In genomic region chr1:164307922-164308321, GRCm38 (mm10) we compare ENCODE assay signal across 8 mouse cellular contexts. TPM values are rescaled to one million over a fixed set of nuclear protein-coding genes. Genes with fewer than 3 reads are reported as not detected.
DNase-seq lines count a peak whose midpoint lies in the region; ATAC-seq and TF ChIP-seq lines count a peak whose summit lies in the region.

No protein-coding gene starts in this region.

- peak overlapping the region; percentile 93 for H3K4me3 ChIP-seq in heart, adult 2 months
- peak overlapping the region; percentile 76 to 90 (median 85) for H3K4me3 ChIP-seq in CH12.LX (replicated peaks in 1 of 3; ENCODE audit: low read depth in 2 of 3, low read length in 2 of 3, poor library complexity in 1 of 3)
- H3K4me3 ChIP-seq in forebrain, embryonic 11.5 days (ENCODE audit: low read depth, low read length) = peak overlapping the region; percentile 70
- peak overlapping the region; percentile 82 for H3K4me3 ChIP-seq in liver, embryonic 15.5 days (replicated peaks)

- intact Hi-C loops in heart, adult 2 months (cut with DNase I) = loop anchor here (1.0 to 5.0 kb wide), 3 partner anchors 33 to 316 kb away; partner anchors contain the start of genes BC055324, Ccdc181, Mettl18 and Slc19a2
- intact Hi-C loops in heart, postnatal 25 days (cut with DNase I) = no loop called here

- H3K4me2 ChIP-seq in CH12.LX (ENCODE audit: insufficient read depth, low read depth, poor library complexity, severe bottlenecking) = peak overlapping the region; percentile 85
- H3K4me2 ChIP-seq in forebrain, embryonic 11.5 days (ENCODE audit: low read depth, low read length, severe bottlenecking) = peak overlapping the region; percentile 69
- peak overlapping the region; percentile 89 for H3K4me2 ChIP-seq in liver, embryonic 15.5 days

- H3K9ac ChIP-seq in heart, adult 2 months (ENCODE audit: low read depth, low read length) = 0 out of 2 replicates have a peak overlapping the region, but pooled peaks have one; percentile 7
- peak overlapping the region; percentile 91 for H3K9ac ChIP-seq in CH12.LX (ENCODE audit: insufficient read depth, low read depth)
- peak overlapping the region; percentile 59 for H3K9ac ChIP-seq in forebrain, embryonic 11.5 days (ENCODE audit: low read length)
- peak overlapping the region; percentile 61 for H3K9ac ChIP-seq in liver, embryonic 15.5 days

- H3K4me1 ChIP-seq in heart, adult 2 months (ENCODE audit: control insufficient read depth, insufficient read depth, low read length) = no peaks in the 10 kb centered on the region
- H3K4me1 ChIP-seq in CH12.LX (ENCODE audit: control insufficient read depth in 1 of 2, insufficient read depth in 2 of 2) = peaks cover 0 to 21% of the 10 kb centered on the region in 2 experiments; a peak in 2 of 4 replicates
- peaks cover 3% of the 10 kb centered on the region; the same call in 1 of the 2 replicates for H3K4me1 ChIP-seq in forebrain, embryonic 11.5 days (replicated peaks; ENCODE audit: control insufficient read depth, insufficient read depth, low read length)
- H3K4me1 ChIP-seq in liver, embryonic 15.5 days (replicated peaks) = peaks cover 24% of the 10 kb centered on the region

- TF ChIP-seq EP300 in heart, adult 2 months (IDR thresholded peaks at IDR 0.05; ENCODE audit: insufficient read depth, low read depth, low read length) = no peak
- no peak for TF ChIP-seq EP300 in CH12.LX (IDR thresholded peaks at IDR 0.05; ENCODE audit: low read length)

- no peaks in the 10 kb centered on the region for H3K79me2 ChIP-seq in heart, adult 2 months (replicated peaks; ENCODE audit: control insufficient read depth, insufficient read depth, low read length)
- H3K79me2 ChIP-seq in CH12.LX (replicated peaks; ENCODE audit: control insufficient read depth, extremely low read depth, insufficient read depth, poor library complexity, severe bottlenecking) = peaks cover 9% of the 10 kb centered on the region

- dilution Hi-C loops in CH12.LX (cut with MboI; ENCODE audit: extremely low pct_ligation_motif_present, extremely low pct_unique_long_range_greater_than_20kb, low sequenced_read_pairs) = no loop called here

- H3K9me3 ChIP-seq in CH12.LX (replicated peaks; ENCODE audit: low read length) = no peaks in the 10 kb centered on the region
- no peaks in the 10 kb centered on the region for H3K9me3 ChIP-seq in forebrain, embryonic 11.5 days (ENCODE audit: control insufficient read depth, low read length)
- H3K9me3 ChIP-seq in liver, embryonic 15.5 days (replicated peaks) = no peaks in the 10 kb centered on the region

- no peak for DNase-seq in heart, adult 2 months
- DNase-seq in heart, postnatal 25 days (ENCODE audit: low spot score) = no peak
- peak; percentile 15 for DNase-seq in CH12.LX (ENCODE audit: extremely low read depth)
- no peak for DNase-seq in forebrain, embryonic 11.5 days (ENCODE audit: low spot score)
- DNase-seq in right cerebral cortex, adult 18-20 months = no peak
- no peak for DNase-seq in cerebellum, adult 11-12 months
- DNase-seq in embryo, embryonic 10.5 days (ENCODE audit: low spot score) = no peak

- peaks cover 2% of the 10 kb centered on the region for H3K36me3 ChIP-seq in heart, adult 2 months (ENCODE audit: control insufficient read depth, insufficient read depth, low read length)
- peaks cover 5 to 35% of the 10 kb centered on the region in 2 experiments for H3K36me3 ChIP-seq in CH12.LX (replicated peaks in 1 of 2; ENCODE audit: control insufficient read depth in 1 of 2, insufficient read depth in 1 of 2, low read length in 1 of 2)
- H3K36me3 ChIP-seq in forebrain, embryonic 11.5 days (ENCODE audit: control insufficient read depth, insufficient read depth, low read length) = no peaks in the 10 kb centered on the region; the same call in 1 of the 2 replicates
- peaks cover 3% of the 10 kb centered on the region; the same call in 1 of the 2 replicates for H3K36me3 ChIP-seq in liver, embryonic 15.5 days (replicated peaks)

- WGBS in heart, adult 2 months = 9% methylated on average over 10 of the region's 10 CpGs
- 12% methylated on average over 10 of the region's 10 CpGs for WGBS in forebrain, embryonic 11.5 days
- WGBS in liver, embryonic 15.5 days (ENCODE audit: insufficient replicate concordance) = 8% methylated on average over 10 of the region's 10 CpGs

- peak; percentile 11; the same call in 1 of the 2 replicates for ATAC-seq in forebrain, embryonic 11.5 days (replicated peaks; ENCODE audit: low FRiP score)
- ATAC-seq in liver, embryonic 15.5 days (ENCODE audit: insufficient read depth) = no peak

- H3K27ac ChIP-seq in heart, adult 2 months = peak overlapping the region; percentile 38
- no peak overlapping the region for H3K27ac ChIP-seq in CH12.LX (ENCODE audit: insufficient read depth, low read depth)
- H3K27ac ChIP-seq in forebrain, embryonic 11.5 days (ENCODE audit: low read depth, low read length) = no peak overlapping the region
- no peak overlapping the region; the same call in 1 of the 2 replicates for H3K27ac ChIP-seq in liver, embryonic 15.5 days (replicated peaks)

- H3K27me3 ChIP-seq in heart, adult 2 months (ENCODE audit: control insufficient read depth, insufficient read depth, low read length) = no peaks in the 10 kb centered on the region
- H3K27me3 ChIP-seq in CH12.LX (replicated peaks) = no peaks in the 10 kb centered on the region
- H3K27me3 ChIP-seq in forebrain, embryonic 11.5 days (ENCODE audit: control insufficient read depth, insufficient read depth, low read length) = no peaks in the 10 kb centered on the region
- H3K27me3 ChIP-seq in liver, embryonic 15.5 days = no peaks in the 10 kb centered on the region

- in situ Hi-C loops in CH12.LX (cut with MboI; ENCODE audit: low pct_ligation_motif_present, low pct_unique_long_range_greater_than_20kb, low sequenced_read_pairs) = loop anchor here (25.0 kb wide), 1 partner anchor 804 kb away; no protein-coding TSS in a partner anchor

- no peak for TF ChIP-seq CTCF in heart, adult 2 months (IDR thresholded peaks at IDR 0.05)
- no peak for TF ChIP-seq CTCF in CH12.LX (conservative IDR thresholded peaks at IDR 0.05 in 1 of 2, IDR thresholded peaks at IDR 0.05 in 1 of 2; ENCODE audit: low read depth in 2 of 2, low read length in 2 of 2)

- TF ChIP-seq RAD21 in CH12.LX (IDR thresholded peaks at IDR 0.05; ENCODE audit: low read depth, low read length) = no peak

- no peak for TF ChIP-seq POLR2A in heart, adult 2 months (IDR thresholded peaks at IDR 0.05; ENCODE audit: insufficient read depth, low read depth, low read length)
- TF ChIP-seq POLR2A in CH12.LX (IDR thresholded peaks at IDR 0.05; ENCODE audit: low read depth, low read length) = no peak

TF ChIP-seq in CH12.LX, 34 proteins besides CTCF, POLR2A, EP300 and RAD21:
- TF ChIP-seq JUN (IDR thresholded peaks at IDR 0.05; ENCODE audit: insufficient read depth, low read depth, low read length) (no peak), NELFE (IDR thresholded peaks at IDR 0.05; ENCODE audit: low read depth, low read length) (0 out of 2 replicates have a peak, but pooled peaks have one; percentile 3)

RNA-seq across cellular contexts. Expression of gene Blzf1, which starts 0.6 kb away (rescaled TPM):
- total RNA-seq in heart, adult 2 months (2021) = 10 to 100 TPM; 23.1 to 23.6 TPM
- polyA plus RNA-seq in heart, adult 2 months (2012; rRNA removed) = 4.7 and 10.2 TPM in 2 replicates
- 10 to 100 TPM; 23.6 to 24.6 TPM for total RNA-seq in heart, postnatal 25 days (2021)
- total RNA-seq in CH12.LX (2012; rRNA removed) (13.7 and 17.5 TPM in 2 replicates), CH12.LX (2014; rRNA removed) (21.9 and 22.2 TPM in 2 replicates)
- polyA plus RNA-seq in CH12.LX (2012; ENCODE audit: insufficient read length, low read depth) = 18.8 and 24.7 TPM in 2 replicates
- 24.4 and 26.9 TPM in 2 replicates for polyA plus RNA-seq in forebrain, embryonic 11.5 days (2014; fragmentation: Nextera tagmentation; extraction: Ambion mirVana)
- 8.8 and 9.2 TPM in 2 replicates for polyA plus RNA-seq in liver, embryonic 15.5 days (2015; fragmentation: Nextera tagmentation; extraction: Ambion mirVana)

RNA-seq across cellular contexts. Expression of gene Nme7, which starts 4.0 kb away (rescaled TPM):
- total RNA-seq in heart, adult 2 months (2021) = 1 to 10 TPM; 3.6 to 3.7 TPM
- polyA plus RNA-seq in heart, adult 2 months (2012; rRNA removed) = 2.1 and 3.0 TPM in 2 replicates
- 1 to 10 TPM; 4.0 TPM for total RNA-seq in heart, postnatal 25 days (2021)
- total RNA-seq in CH12.LX (2012; rRNA removed) (23.5 and 28.4 TPM in 2 replicates), CH12.LX (2014; rRNA removed) (33.2 and 35.9 TPM in 2 replicates)
- polyA plus RNA-seq in CH12.LX (2012; ENCODE audit: insufficient read length, low read depth) = 25.3 and 29.0 TPM in 2 replicates
- polyA plus RNA-seq in forebrain, embryonic 11.5 days (2014; fragmentation: Nextera tagmentation; extraction: Ambion mirVana) = 34.7 and 40.5 TPM in 2 replicates
- polyA plus RNA-seq in liver, embryonic 15.5 days (2015; fragmentation: Nextera tagmentation; extraction: Ambion mirVana) = 9.0 and 10.4 TPM in 2 replicates

RNA-seq across cellular contexts. Expression of gene Ccdc181, which starts 32.5 kb away (rescaled TPM):
- total RNA-seq in heart, adult 2 months (2021) = 1 to 10 TPM; 8.6 to 9.2 TPM
- 2.7 TPM in 2 replicates for polyA plus RNA-seq in heart, adult 2 months (2012; rRNA removed)
- 1 to 10 TPM; 6.3 to 7.2 TPM for total RNA-seq in heart, postnatal 25 days (2021)
- total RNA-seq in CH12.LX (2012; rRNA removed) = 9.4 and 10.6 TPM in 2 replicates
- total RNA-seq in CH12.LX (2014; rRNA removed) = 8.8 and 12.2 TPM in 2 replicates
- 12.1 and 14.6 TPM in 2 replicates for polyA plus RNA-seq in CH12.LX (2012; ENCODE audit: insufficient read length, low read depth)
- polyA plus RNA-seq in forebrain, embryonic 11.5 days (2014; fragmentation: Nextera tagmentation; extraction: Ambion mirVana) = 18.4 and 18.5 TPM in 2 replicates
- 2.8 and 3.2 TPM in 2 replicates for polyA plus RNA-seq in liver, embryonic 15.5 days (2015; fragmentation: Nextera tagmentation; extraction: Ambion mirVana)

RNA-seq across cellular contexts. Expression of gene Slc19a2, which starts 59.1 kb away (rescaled TPM):
- total RNA-seq in heart, adult 2 months (2021) = 1 to 10 TPM; 5.0 to 7.8 TPM
- polyA plus RNA-seq in heart, adult 2 months (2012; rRNA removed) = 7.6 and 14.6 TPM in 2 replicates
- 1 to 10 TPM; 7.0 to 7.2 TPM for total RNA-seq in heart, postnatal 25 days (2021)
- total RNA-seq in CH12.LX (2012; rRNA removed) (15.1 and 16.8 TPM in 2 replicates), CH12.LX (2014; rRNA removed) (26.1 and 28.4 TPM in 2 replicates)
- 10.9 and 11.6 TPM in 2 replicates for polyA plus RNA-seq in CH12.LX (2012; ENCODE audit: insufficient read length, low read depth)
- polyA plus RNA-seq in forebrain, embryonic 11.5 days (2014; fragmentation: Nextera tagmentation; extraction: Ambion mirVana) = 13.2 and 14.4 TPM in 2 replicates
- polyA plus RNA-seq in liver, embryonic 15.5 days (2015; fragmentation: Nextera tagmentation; extraction: Ambion mirVana) = 26.0 and 27.7 TPM in 2 replicates

Comparison
In these comparisons a context has a peak if more than half of its experiments do, and no peak if none do; other contexts are left out.
1. H3K9ac ChIP-seq: peak in every context shown above with its lines; median percentile 91 in CH12.LX; 61 in liver, embryonic 15.5 days; 59 in forebrain, embryonic 11.5 days; 7 in heart, adult 2 months.